Mouse (Mus musculus) heart, adult 2 months (tissue): Measurements from ENCODE around the gene H2-Ob.
A peak's percentile ranks its signal among the peaks of the same experiment; 100 is the strongest.

Source experiments
- CTCF ChIP-seq: fragments of 200-600 bp; IDR thresholded peaks from 2 replicates; pipeline ENCODE4 v1.8.1; 2022; ENCODE audit warnings: antibody characterized with exemption, mild to moderate bottlenecking, moderate library complexity
- EP300 ChIP-seq: fragments of 200-500 bp; IDR thresholded peaks from 2 replicates; pipeline ENCODE4 v1.6.1; 2011; ENCODE audit warnings: low read depth, low read length, control low read depth; ENCODE audit not compliant: insufficient read depth
- POLR2A ChIP-seq: fragments of 200-500 bp; IDR thresholded peaks from 2 replicates; pipeline ENCODE4 v1.6.1; 2011; ENCODE audit warnings: mild to moderate bottlenecking, low read depth, low read length, control low read depth; ENCODE audit not compliant: insufficient read depth

GRCm38 (mm10) chr17:34239601-34240041, 918 bp downstream of the H2-Ob start:
- TF ChIP-seq POLR2A (peak; percentile 70; the same call in 1 of the 2 replicates), CTCF (no peak), EP300 (no peak)
